Mouse (Mus musculus) thymus, adult 2 months (tissue): ENCODE measurements around the gene Efna1.

Source experiments
- CTCF ChIP-seq: fragments of 200-500 bp; IDR thresholded peaks from 2 replicates; pipeline ENCODE4 v1.5.1; 2012; ENCODE audit warnings: mild to moderate bottlenecking, control low read depth, low read length, moderate library complexity, borderline replicate concordance; ENCODE audit not compliant: control insufficient read depth, poor library complexity, insufficient read depth; ENCODE audit errors: extremely low read depth
- POLR2A ChIP-seq: fragments of 200-500 bp; IDR thresholded peaks from 2 replicates; pipeline ENCODE4 v1.6.1; 2012; ENCODE audit warnings: mild to moderate bottlenecking, low read length, control low read depth, moderate library complexity; ENCODE audit not compliant: control insufficient read depth, poor library complexity, insufficient read depth; ENCODE audit errors: extremely low read depth

DNA sequence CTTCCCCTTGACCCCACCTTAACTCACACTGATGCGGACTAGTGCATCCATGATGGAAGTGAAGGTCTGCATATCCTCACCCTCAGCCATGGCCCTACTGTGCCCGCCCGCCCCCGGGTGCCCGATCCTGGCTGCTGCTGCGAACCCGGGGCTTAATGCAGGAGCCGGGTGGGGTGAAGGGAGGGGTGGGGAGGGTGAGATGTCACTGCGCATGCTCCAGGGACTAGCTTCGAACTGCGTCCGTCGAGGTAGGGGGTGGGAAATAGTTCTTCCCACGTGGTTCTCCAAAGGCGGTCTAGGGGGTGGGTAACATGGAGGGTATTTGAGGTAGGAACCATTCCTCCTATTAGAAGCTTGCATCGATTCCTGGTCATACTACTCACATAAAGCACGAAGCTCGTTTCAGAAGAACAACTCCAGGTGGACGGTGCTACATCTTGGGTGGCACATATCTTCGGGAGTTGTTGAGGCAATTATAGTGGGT lies 35.2 kb downstream of the Efna1 start, which contains the start of gene Krtcap2:
- no peak for TF ChIP-seq CTCF
- TF ChIP-seq POLR2A, result no peak
